12 mouse cellular contexts compared by ENCODE assay signal in genomic region chr2:146884291-146884855, GRCm38 (mm10). TPM values are rescaled to one million over a fixed set of nuclear protein-coding genes. Genes with fewer than 3 reads are reported as not detected.
DNase-seq lines count a peak whose midpoint lies in the region; ATAC-seq and TF ChIP-seq lines count a peak whose summit lies in the region.
"Had no signal": no experiment of that assay in that cellular context is flagged by ENCODE, and none has a peak within 500 bp of the region (broad histone marks: within the 10 kb centered on the region; RNA-seq: fewer than 3 reads in every experiment).

No protein-coding gene starts in this region.

- ATAC-seq in forebrain, embryonic 12.5 days (ENCODE audit: low FRiP score) = no peak
- ATAC-seq in forebrain, embryonic 11.5 days (replicated peaks; ENCODE audit: low FRiP score) = peak; percentile 27
- ATAC-seq in midbrain, embryonic 13.5 days = peak; percentile 68

- no peak for TF ChIP-seq POLR2A in kidney, adult 2 months (IDR thresholded peaks at IDR 0.05; ENCODE audit: low read depth, low read length)
- no peak for TF ChIP-seq POLR2A in cerebellum, adult 2 months (IDR thresholded peaks at IDR 0.05; ENCODE audit: borderline replicate concordance, insufficient read depth, low read length)

- H3K27me3 ChIP-seq in forebrain, embryonic 10.5 days (ENCODE audit: poor library complexity, severe bottlenecking) = peaks cover 41% of the 10 kb centered on the region
- peaks cover 16% of the 10 kb centered on the region for H3K27me3 ChIP-seq in forebrain, embryonic 12.5 days
- H3K27me3 ChIP-seq in kidney, adult 2 months (replicated peaks; ENCODE audit: control insufficient read depth, insufficient read depth, low read length) = no peaks in the 10 kb centered on the region
- no peaks in the 10 kb centered on the region; the same call in 1 of the 2 replicates for H3K27me3 ChIP-seq in forebrain, embryonic 11.5 days (ENCODE audit: control insufficient read depth, insufficient read depth, low read length)
- H3K27me3 ChIP-seq in midbrain, embryonic 13.5 days = peaks cover 18% of the 10 kb centered on the region
- no peaks in the 10 kb centered on the region for H3K27me3 ChIP-seq in cerebellum, adult 2 months (ENCODE audit: control insufficient read depth, insufficient read depth, low read length)

- H3K9ac ChIP-seq in forebrain, embryonic 12.5 days = no peak overlapping the region
- H3K9ac ChIP-seq in forebrain, embryonic 11.5 days (ENCODE audit: low read length) = no peak overlapping the region
- H3K9ac ChIP-seq in midbrain, embryonic 13.5 days (replicated peaks) = no peak overlapping the region

- WGBS in forebrain, embryonic 10.5 days = 52% methylated on average over 8 of the region's 8 CpGs
- 34% methylated on average over 8 of the region's 8 CpGs for WGBS in forebrain, embryonic 12.5 days
- WGBS in kidney, adult 2 months = 64% methylated on average over 8 of the region's 8 CpGs
- 37% methylated on average over 8 of the region's 8 CpGs for WGBS in forebrain, embryonic 11.5 days
- WGBS in midbrain, embryonic 13.5 days = 26% methylated on average over 8 of the region's 8 CpGs
- 49% methylated on average over 8 of the region's 8 CpGs for WGBS in cerebellum, adult 2 months

- peaks cover 24% of the 10 kb centered on the region for H3K4me1 ChIP-seq in forebrain, embryonic 10.5 days
- H3K4me1 ChIP-seq in forebrain, embryonic 12.5 days = peaks cover 15% of the 10 kb centered on the region
- no peaks in the 10 kb centered on the region for H3K4me1 ChIP-seq in kidney, adult 2 months (ENCODE audit: control insufficient read depth, insufficient read depth, low read length)
- peaks cover 2% of the 10 kb centered on the region; the same call in 1 of the 2 replicates for H3K4me1 ChIP-seq in forebrain, embryonic 11.5 days (replicated peaks; ENCODE audit: control insufficient read depth, insufficient read depth, low read length)
- peaks cover 17% of the 10 kb centered on the region for H3K4me1 ChIP-seq in midbrain, embryonic 13.5 days (replicated peaks)
- no peaks in the 10 kb centered on the region for H3K4me1 ChIP-seq in cerebellum, adult 2 months (ENCODE audit: control insufficient read depth, insufficient read depth, low read length)

- no peak for TF ChIP-seq CTCF in kidney, adult 2 months (conservative IDR thresholded peaks at IDR 0.05; ENCODE audit: insufficient read depth, insufficient read length, low read depth, low read length)
- TF ChIP-seq CTCF in cerebellum, adult 2 months (IDR thresholded peaks at IDR 0.05; ENCODE audit: borderline replicate concordance, insufficient read depth, low read depth, low read length) = no peak

- H3K4me3 ChIP-seq in forebrain, embryonic 10.5 days = no peak overlapping the region
- H3K4me3 ChIP-seq in forebrain, embryonic 12.5 days (replicated peaks) = no peak overlapping the region
- H3K4me3 ChIP-seq in kidney, adult 2 months (ENCODE audit: insufficient read depth, low read depth, low read length) = no peak overlapping the region
- no peak overlapping the region for H3K4me3 ChIP-seq in forebrain, embryonic 11.5 days (ENCODE audit: low read depth, low read length)
- no peak overlapping the region for H3K4me3 ChIP-seq in midbrain, embryonic 13.5 days (replicated peaks)
- no peak overlapping the region for H3K4me3 ChIP-seq in cerebellum, adult 2 months (replicated peaks; ENCODE audit: insufficient read depth, low read depth, low read length)

- no peaks in the 10 kb centered on the region for H3K9me3 ChIP-seq in forebrain, embryonic 10.5 days
- no peaks in the 10 kb centered on the region for H3K9me3 ChIP-seq in forebrain, embryonic 12.5 days
- no peaks in the 10 kb centered on the region for H3K9me3 ChIP-seq in forebrain, embryonic 11.5 days (ENCODE audit: control insufficient read depth, low read length)
- no peaks in the 10 kb centered on the region for H3K9me3 ChIP-seq in midbrain, embryonic 13.5 days

- peaks cover 5% of the 10 kb centered on the region for H3K36me3 ChIP-seq in forebrain, embryonic 10.5 days (replicated peaks)
- no peaks in the 10 kb centered on the region for H3K36me3 ChIP-seq in forebrain, embryonic 12.5 days (replicated peaks)
- H3K36me3 ChIP-seq in kidney, adult 2 months (ENCODE audit: control insufficient read depth, insufficient read depth, low read length) = peaks cover 4% of the 10 kb centered on the region; the same call in 1 of the 2 replicates
- no peaks in the 10 kb centered on the region for H3K36me3 ChIP-seq in forebrain, embryonic 11.5 days (ENCODE audit: control insufficient read depth, insufficient read depth, low read length)
- H3K36me3 ChIP-seq in midbrain, embryonic 13.5 days = peaks cover 5% of the 10 kb centered on the region

- H3K27ac ChIP-seq in forebrain, embryonic 10.5 days = peak overlapping the region; percentile 56; the same call in 1 of the 2 replicates
- H3K27ac ChIP-seq in forebrain, embryonic 12.5 days = no peak overlapping the region
- no peak overlapping the region for H3K27ac ChIP-seq in kidney, adult 2 months (ENCODE audit: insufficient read depth, low read depth, low read length)
- peak overlapping the region; percentile 14; the same call in 1 of the 2 replicates for H3K27ac ChIP-seq in forebrain, embryonic 11.5 days (ENCODE audit: low read depth, low read length)
- H3K27ac ChIP-seq in midbrain, embryonic 13.5 days = 0 out of 2 replicates have a peak overlapping the region, but pooled peaks have one; percentile 3
- H3K27ac ChIP-seq in cerebellum, adult 2 months (ENCODE audit: insufficient read depth, low read length) = no peak overlapping the region

- no peak for DNase-seq in forebrain, embryonic 10.5 days (ENCODE audit: extremely low spot score, low spot score)
- DNase-seq in kidney, adult 2 months = peak; percentile 25
- no peak for DNase-seq in kidney, postnatal 4 days
- no peak for DNase-seq in forebrain, embryonic 11.5 days (ENCODE audit: low spot score)
- no peak for DNase-seq in cerebellum, adult 2 months
- DNase-seq in spleen, postnatal 14 days (ENCODE audit: low spot score in 2 of 2) = no peak
- DNase-seq: gastrocnemius, postnatal 36 days; kidney, adult 8-10 months; lung, postnatal 36 days; thymus, postnatal 25 days had no signal

- H3K4me2 ChIP-seq in forebrain, embryonic 12.5 days = no peak overlapping the region; the same call in 1 of the 2 replicates
- H3K4me2 ChIP-seq in forebrain, embryonic 11.5 days (ENCODE audit: low read depth, low read length, severe bottlenecking) = no peak overlapping the region
- H3K4me2 ChIP-seq in midbrain, embryonic 13.5 days (replicated peaks) = 0 out of 2 replicates have a peak overlapping the region, but pooled peaks have one; percentile 8

RNA-seq across cellular contexts. Expression of gene Kiz, which starts 28.7 kb away (rescaled TPM):
- polyA plus RNA-seq in forebrain, embryonic 10.5 days (2016; fragmentation: Nextera tagmentation; extraction: Ambion mirVana) = 23.9 and 27.5 TPM in 2 replicates
- polyA plus RNA-seq in forebrain, embryonic 12.5 days (2016; fragmentation: Nextera tagmentation; extraction: Ambion mirVana) = 29.2 and 31.5 TPM in 2 replicates
- polyA plus RNA-seq in kidney, adult 2 months (2012; rRNA removed) = 7.7 and 11.5 TPM in 2 replicates
- polyA plus RNA-seq in forebrain, embryonic 11.5 days (2014; fragmentation: Nextera tagmentation; extraction: Ambion mirVana) = 28.2 and 29.7 TPM in 2 replicates
- 33.5 and 34.9 TPM in 2 replicates for polyA plus RNA-seq in midbrain, embryonic 13.5 days (2015; fragmentation: Nextera tagmentation; extraction: Ambion mirVana)
- polyA plus RNA-seq in cerebellum, adult 2 months (2012; rRNA removed) = 20.0 and 20.6 TPM in 2 replicates

Comparison
In these comparisons a context has a peak if more than half of its experiments do, and no peak if none do; other contexts are left out.
1. H3K27ac ChIP-seq: peak in forebrain, embryonic 10.5 days (single experiment), forebrain, embryonic 11.5 days (single experiment) and midbrain, embryonic 13.5 days (single experiment); none in forebrain, embryonic 12.5 days (single experiment), kidney, adult 2 months (single experiment) and cerebellum, adult 2 months (single experiment).